21 mouse cellular contexts compared by ENCODE assay signal in genomic region chr2:91125101-91125500, GRCm38 (mm10). TPM values are rescaled to one million over a fixed set of nuclear protein-coding genes. Genes with fewer than 3 reads are reported as not detected.
"Had no signal": no experiment of that assay in that cellular context is flagged by ENCODE, and none has a peak within 500 bp of the region (broad histone marks: within the 10 kb centered on the region; RNA-seq: fewer than 3 reads in every experiment).

No protein-coding gene starts in this region.

- H3K4me2 ChIP-seq: limb, embryonic 12.5 days; limb, embryonic 15.5 days; liver, embryonic 11.5 days; lung, embryonic 14.5 days; midbrain, embryonic 12.5 days; midbrain, embryonic 15.5 days; neural tube, embryonic 12.5 days; neural tube, embryonic 15.5 days had no signal

- DNase-seq: kidney, postnatal 4 days; left cerebral cortex, postnatal 4 days; liver, postnatal 0 days; lung, embryonic 14.5 days; right cerebral cortex, adult 18-20 months; right cerebral cortex, postnatal 14 days; right cerebral cortex, postnatal 4 days; thymus, adult 2 months; thymus, postnatal 14 days; thymus, postnatal 4 days had no signal

- H3K4me3 ChIP-seq: limb, embryonic 12.5 days; limb, embryonic 15.5 days; midbrain, embryonic 12.5 days; midbrain, embryonic 15.5 days; neural tube, embryonic 12.5 days; neural tube, embryonic 15.5 days had no signal

- H3K9me3 ChIP-seq: limb, embryonic 12.5 days; limb, embryonic 15.5 days; midbrain, embryonic 12.5 days; midbrain, embryonic 15.5 days; neural tube, embryonic 12.5 days; neural tube, embryonic 15.5 days had no signal

- H3K9ac ChIP-seq: limb, embryonic 12.5 days; limb, embryonic 15.5 days; liver, embryonic 14.5 days; liver, postnatal 0 days; lung, embryonic 14.5 days; midbrain, embryonic 12.5 days; midbrain, embryonic 15.5 days; neural tube, embryonic 12.5 days; neural tube, embryonic 15.5 days had no signal

- ATAC-seq: liver, postnatal 0 days; lung, postnatal 0 days; midbrain, embryonic 15.5 days had no signal

- H3K4me1 ChIP-seq: limb, embryonic 12.5 days; limb, embryonic 15.5 days; midbrain, embryonic 12.5 days; midbrain, embryonic 15.5 days; neural tube, embryonic 12.5 days; neural tube, embryonic 15.5 days had no signal

- H3K36me3 ChIP-seq: limb, embryonic 12.5 days; limb, embryonic 15.5 days; midbrain, embryonic 12.5 days; midbrain, embryonic 15.5 days; neural tube, embryonic 12.5 days; neural tube, embryonic 15.5 days had no signal

- H3K27ac ChIP-seq: limb, embryonic 12.5 days; limb, embryonic 15.5 days; liver, embryonic 14.5 days; macrophage; midbrain, embryonic 12.5 days; midbrain, embryonic 15.5 days; neural tube, embryonic 12.5 days; neural tube, embryonic 15.5 days; stomach, postnatal 0 days had no signal

- H3K27me3 ChIP-seq: limb, embryonic 15.5 days; midbrain, embryonic 12.5 days; midbrain, embryonic 15.5 days; neural tube, embryonic 12.5 days; neural tube, embryonic 15.5 days had no signal

RNA-seq across cellular contexts. Expression of gene Mybpc3, which starts 7.2 kb away (rescaled TPM):
- total RNA-seq: left cerebral cortex, postnatal 4 days had no signal
- polyA plus RNA-seq: neural tube, embryonic 15.5 days had no signal
